Mouse (Mus musculus): Measurements from ENCODE around the gene Pramef20. TPM values are rescaled to one million over a fixed set of nuclear protein-coding genes. Genes with fewer than 3 reads are reported as not detected.

Pramef20 gene
- total and polyA plus RNA-seq, 3 experiments, result not detected

Other genes starting within 250 kb of the Pramef20 start
- not detected in 2 replicates for gene Oog3, start 215.3 kb downstream of the Pramef20 start, total RNA-seq (2012; rRNA removed)
- gene Oog3, start 215.3 kb downstream of the Pramef20 start, polyA plus RNA-seq (2012; ENCODE audit: insufficient read depth in 1 of 2, insufficient read length in 2 of 2, low read depth in 1 of 2, low replicate concordance in 2 of 2, missing spikeins in 1 of 2), result not detected
- not detected in 2 replicates for gene Oog2, start 187.2 kb downstream of the Pramef20 start, total RNA-seq (2012; rRNA removed)
- not detected for gene Oog2, start 187.2 kb downstream of the Pramef20 start, polyA plus RNA-seq (2012; ENCODE audit: insufficient read depth in 1 of 2, insufficient read length in 2 of 2, low read depth in 1 of 2, low replicate concordance in 2 of 2, missing spikeins in 1 of 2)
- not detected in 2 replicates for gene C87977, start 164.6 kb downstream of the Pramef20 start, total RNA-seq (2012; rRNA removed)
- gene C87977, start 164.6 kb downstream of the Pramef20 start, polyA plus RNA-seq (2012; ENCODE audit: insufficient read depth in 1 of 2, insufficient read length in 2 of 2, low read depth in 1 of 2, low replicate concordance in 2 of 2, missing spikeins in 1 of 2), result not detected
- not detected in 2 replicates for gene Pramel5, start 97.4 kb downstream of the Pramef20 start, total RNA-seq (2012; rRNA removed)
- under 1 TPM in 1 of 2 experiments, not detected in 1; 0.35 TPM for gene Pramel5, start 97.4 kb downstream of the Pramef20 start, polyA plus RNA-seq (2012; ENCODE audit: insufficient read depth in 1 of 2, insufficient read length in 2 of 2, low read depth in 1 of 2, low replicate concordance in 2 of 2, missing spikeins in 1 of 2)
- not detected in 2 replicates for gene Gm13128, start 47.7 kb downstream of the Pramef20 start, total RNA-seq (2012; rRNA removed)
- not detected for gene Gm13128, start 47.7 kb downstream of the Pramef20 start, polyA plus RNA-seq (2012; ENCODE audit: insufficient read depth in 1 of 2, insufficient read length in 2 of 2, low read depth in 1 of 2, low replicate concordance in 2 of 2, missing spikeins in 1 of 2)
- gene Gm13119, start 20.0 kb downstream of the Pramef20 start, total RNA-seq (2012; rRNA removed), result not detected in 2 replicates
- not detected for gene Gm13119, start 20.0 kb downstream of the Pramef20 start, polyA plus RNA-seq (2012; ENCODE audit: insufficient read depth in 1 of 2, insufficient read length in 2 of 2, low read depth in 1 of 2, low replicate concordance in 2 of 2, missing spikeins in 1 of 2)
- gene Pramef12, start 30.5 kb upstream of the Pramef20 start, total RNA-seq (2012; rRNA removed), result not detected in 2 replicates
- gene Pramef12, start 30.5 kb upstream of the Pramef20 start, polyA plus RNA-seq (2012; ENCODE audit: insufficient read depth in 1 of 2, insufficient read length in 2 of 2, low read depth in 1 of 2, low replicate concordance in 2 of 2, missing spikeins in 1 of 2), result not detected
- not detected in 2 replicates for gene 1700012P22Rik, start 60.8 kb upstream of the Pramef20 start, total RNA-seq (2012; rRNA removed)
- gene 1700012P22Rik, start 60.8 kb upstream of the Pramef20 start, polyA plus RNA-seq (2012; ENCODE audit: insufficient read depth in 1 of 2, insufficient read length in 2 of 2, low read depth in 1 of 2, low replicate concordance in 2 of 2, missing spikeins in 1 of 2), result not detected
- not detected in 2 replicates for gene Gm9944, start 75.4 kb upstream of the Pramef20 start, total RNA-seq (2012; rRNA removed)
- not detected for gene Gm9944, start 75.4 kb upstream of the Pramef20 start, polyA plus RNA-seq (2012; ENCODE audit: insufficient read depth in 1 of 2, insufficient read length in 2 of 2, low read depth in 1 of 2, low replicate concordance in 2 of 2, missing spikeins in 1 of 2)
- not detected in 2 replicates for gene Aadacl3, start 85.8 kb upstream of the Pramef20 start, total RNA-seq (2012; rRNA removed)
- gene Aadacl3, start 85.8 kb upstream of the Pramef20 start, polyA plus RNA-seq (2012; ENCODE audit: insufficient read depth in 1 of 2, insufficient read length in 2 of 2, low read depth in 1 of 2, low replicate concordance in 2 of 2, missing spikeins in 1 of 2), result not detected
- gene 9430007A20Rik, start 141.9 kb upstream of the Pramef20 start, total RNA-seq (2012; rRNA removed), result not detected in 2 replicates
- not detected for gene 9430007A20Rik, start 141.9 kb upstream of the Pramef20 start, polyA plus RNA-seq (2012; ENCODE audit: insufficient read depth in 1 of 2, insufficient read length in 2 of 2, low read depth in 1 of 2, low replicate concordance in 2 of 2, missing spikeins in 1 of 2)
- not detected in 2 replicates for gene Gm13124, start 187.2 kb upstream of the Pramef20 start, total RNA-seq (2012; rRNA removed)
- gene Gm13124, start 187.2 kb upstream of the Pramef20 start, polyA plus RNA-seq (2012; ENCODE audit: insufficient read depth in 1 of 2, insufficient read length in 2 of 2, low read depth in 1 of 2, low replicate concordance in 2 of 2, missing spikeins in 1 of 2), result not detected
- not detected in 2 replicates for gene Aadacl4, start 235.8 kb upstream of the Pramef20 start, total RNA-seq (2012; rRNA removed)
- not detected for gene Aadacl4, start 235.8 kb upstream of the Pramef20 start, polyA plus RNA-seq (2012; ENCODE audit: insufficient read depth in 1 of 2, insufficient read length in 2 of 2, low read depth in 1 of 2, low replicate concordance in 2 of 2, missing spikeins in 1 of 2)

Measured in MEL (cell line).